Mouse (Mus musculus) gastrocnemius, postnatal 36 days (tissue): ENCODE measurements around the gene Wfikkn1. TPM values are rescaled to one million over a fixed set of nuclear protein-coding genes. Genes with fewer than 3 reads are reported as not detected.

Experiments used
- DNase-seq, 2 experiments: peaks; one replicate each; pipeline ENCODE4 v3.0.0; 2022
- intact Hi-C: fragments of 180-260 bp; cut with DNase I; formaldehyde crosslinking; loops from one replicate; pipeline ENCODE4 v1.15.1; 2025
- microRNA-seq, 2 experiments: library from miRNA; unstranded; fragments of <30 nt; microRNA quantifications; one replicate each; pipeline ENCODE4 v1.2.0; 2021
- total RNA-seq, 2 experiments: library from RNA; stranded (reverse); gene quantifications; 2 replicates each; pipeline ENCODE4 v1.2.3; 2021

Wfikkn1 gene
- total RNA-seq, 2 experiments from 2014 or later, result 0.59 to 0.69 TPM

DNA sequence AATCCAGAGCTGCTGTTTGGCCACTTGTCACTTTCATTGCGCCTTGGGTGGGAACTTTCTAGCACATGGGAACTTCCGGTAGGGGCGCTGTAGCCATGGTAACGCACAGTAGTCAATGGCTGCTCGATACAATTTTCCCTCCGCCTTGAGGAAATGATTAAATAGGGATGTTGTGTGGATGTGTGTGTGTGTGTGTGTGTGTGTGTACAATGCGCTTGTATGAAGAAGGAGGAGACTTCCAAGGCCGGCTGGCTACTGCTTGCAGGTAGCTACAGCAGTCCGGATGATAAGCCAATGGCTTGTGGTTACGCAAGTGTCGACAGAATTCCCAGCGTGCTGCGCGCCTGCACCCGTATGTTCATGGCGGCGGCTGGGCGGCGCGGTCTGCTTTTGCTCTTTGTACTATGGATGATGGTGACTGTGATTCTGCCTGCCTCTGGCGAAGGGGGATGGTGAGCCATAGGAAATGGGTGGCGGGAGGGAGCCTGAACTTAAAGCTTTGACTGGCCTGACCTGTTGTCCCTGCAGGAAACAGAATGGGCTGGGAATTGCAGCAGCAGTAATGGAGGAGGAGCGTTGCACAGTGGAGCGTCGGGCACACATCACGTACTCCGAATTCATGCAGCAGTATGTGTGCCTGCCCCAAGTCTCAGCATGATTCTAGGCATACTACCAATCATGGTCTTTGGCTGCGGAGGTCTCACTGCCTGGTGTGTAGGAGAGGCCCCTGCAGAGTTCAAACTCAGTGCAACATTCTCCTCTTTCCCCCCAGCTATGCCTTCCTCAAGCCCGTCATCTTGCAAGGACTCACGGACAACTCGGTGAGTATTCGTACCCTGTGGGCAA lies 51.7 kb downstream of the Wfikkn1 start, which contains the start of gene Jmjd8:
Jmjd8 (plus strand) TSS at position 156 of the 846 bp plus-strand sequence.
- intact Hi-C loops, result loop anchor here (10.0 kb wide), 1 partner anchor 934 kb away; the partner anchor contains the start of genes Eme2, Mrps34 and Nme3
- peak; percentile 51 to 66 for DNase-seq

- intact Hi-C loops, result loop anchor here (10.0 kb wide), 1 partner anchor 933 kb away; the partner anchor contains the start of genes Eme2, Mrps34 and Nme3
Observed at GRCm38 (mm10) chr17:25828223-25828594, 52.4 kb downstream of the Wfikkn1 start.

More at GRCm38 (mm10) chr17:25828223-25828594, 52.4 kb downstream of the Wfikkn1 start:
- no peak for DNase-seq

Small RNA genes lying within 50 kb of the gene (microRNA-seq; reads per million reads assigned to microRNA genes)
- 0 reads per million in 2 experiments for gene Mir3082

Other genes with a start within 250 kb of the Wfikkn1 start
- gene Gng13, start 163.7 kb downstream of the Wfikkn1 start, total RNA-seq, result not detected
- under 1 TPM; 0.41 to 0.49 TPM for gene Chtf18, start 153.4 kb downstream of the Wfikkn1 start, total RNA-seq
- gene Rpusd1, start 153.2 kb downstream of the Wfikkn1 start, total RNA-seq, result 1 to 10 TPM; 2.5 to 3.1 TPM
- gene Mslnl, start 144.8 kb downstream of the Wfikkn1 start, total RNA-seq, result not detected
- under 1 TPM in 1 of 2 experiments, not detected in 1; 0.44 TPM for gene Msln, start 126.5 kb downstream of the Wfikkn1 start, total RNA-seq
- 10 to 100 TPM; 26.0 to 30.5 TPM for gene Narfl, start 107.1 kb downstream of the Wfikkn1 start, total RNA-seq
- 10 to 100 TPM in 1 of 2 experiments, 1 to 10 TPM in 1; 8.7 to 10.1 TPM for gene Haghl, start 95.2 kb downstream of the Wfikkn1 start, total RNA-seq
- gene Ccdc78, start 94.3 kb downstream of the Wfikkn1 start, total RNA-seq, result not detected
- 10 to 100 TPM; 34.8 to 38.9 TPM for gene Fam173a, start 88.0 kb downstream of the Wfikkn1 start, total RNA-seq
- not detected for gene AC134908.4, start 85.2 kb downstream of the Wfikkn1 start, total RNA-seq
- 10 to 100 TPM; 48.4 to 50.8 TPM for gene Metrn, start 83.7 kb downstream of the Wfikkn1 start, total RNA-seq
- gene Fbxl16, start 71.8 kb downstream of the Wfikkn1 start, total RNA-seq, result 1 to 10 TPM; 1.2 to 1.5 TPM
- gene Wdr24, start 57.2 kb downstream of the Wfikkn1 start, total RNA-seq, result 1 to 10 TPM; 8.9 to 9.3 TPM
- 10 to 100 TPM; 13.4 to 13.6 TPM for gene Jmjd8, start 52.0 kb downstream of the Wfikkn1 start, total RNA-seq
- 10 to 100 TPM; 85.4 to 86.0 TPM for gene Stub1, start 47.5 kb downstream of the Wfikkn1 start, total RNA-seq
- 10 to 100 TPM; 23.2 to 27.7 TPM for gene Rhbdl1, start 43.6 kb downstream of the Wfikkn1 start, total RNA-seq
- gene Gm20683, start 39.1 kb downstream of the Wfikkn1 start, total RNA-seq, result 10 to 100 TPM; 18.6 to 19.2 TPM
- 10 to 100 TPM; 63.4 to 68.4 TPM for gene Rhot2, start 36.0 kb downstream of the Wfikkn1 start, total RNA-seq
- gene Wdr90, start 19.4 kb downstream of the Wfikkn1 start, total RNA-seq, result 1 to 10 TPM in 1 of 2 experiments, under 1 TPM in 1; 0.39 to 1.6 TPM
- 100 to 1,000 TPM in 1 of 2 experiments, 10 to 100 TPM in 1; 87.2 to 102 TPM for gene Mcrip2, start 12.1 kb downstream of the Wfikkn1 start, total RNA-seq
- gene Mettl26, start 5.8 kb downstream of the Wfikkn1 start, total RNA-seq, result 10 to 100 TPM; 28.9 to 32.2 TPM
- 10 to 100 TPM in 1 of 2 experiments, 1 to 10 TPM in 1; 8.5 to 10.8 TPM for gene Rab40c, start 38.9 kb upstream of the Wfikkn1 start, total RNA-seq
- 10 to 100 TPM; 24.1 to 27.4 TPM for gene Pigq, start 64.1 kb upstream of the Wfikkn1 start, total RNA-seq
- not detected for gene Nhlrc4, start 64.1 kb upstream of the Wfikkn1 start, total RNA-seq
- gene A930017K11Rik, start 71.7 kb upstream of the Wfikkn1 start, total RNA-seq, result not detected
- 1 to 10 TPM; 5.4 to 6.5 TPM for gene Capn15, start 104.9 kb upstream of the Wfikkn1 start, total RNA-seq
- 10 to 100 TPM; 57.9 to 61.5 TPM for gene Rab11fip3, start 188.7 kb upstream of the Wfikkn1 start, total RNA-seq
- gene Decr2, start 209.5 kb upstream of the Wfikkn1 start, total RNA-seq, result 1 to 10 TPM; 2.3 to 2.8 TPM
- gene Nme4, start 214.7 kb upstream of the Wfikkn1 start, total RNA-seq, result 1 to 10 TPM; 1.0 to 1.7 TPM
- gene Tmem8, start 232.4 kb upstream of the Wfikkn1 start, total RNA-seq, result 1 to 10 TPM in 1 of 2 experiments, under 1 TPM in 1; 0.69 to 1.4 TPM
- 10 to 100 TPM; 55.9 to 60.6 TPM for gene Mrpl28, start 242.6 kb upstream of the Wfikkn1 start, total RNA-seq